Mouse (Mus musculus): ENCODE results near the gene Bzw2.
"Not testable (repeated sequence)": the region's sequence is repeated elsewhere in the genome, so short reads cannot be mapped to it uniquely, and the experiment has no call there.

Gene Bzw2

DNA sequence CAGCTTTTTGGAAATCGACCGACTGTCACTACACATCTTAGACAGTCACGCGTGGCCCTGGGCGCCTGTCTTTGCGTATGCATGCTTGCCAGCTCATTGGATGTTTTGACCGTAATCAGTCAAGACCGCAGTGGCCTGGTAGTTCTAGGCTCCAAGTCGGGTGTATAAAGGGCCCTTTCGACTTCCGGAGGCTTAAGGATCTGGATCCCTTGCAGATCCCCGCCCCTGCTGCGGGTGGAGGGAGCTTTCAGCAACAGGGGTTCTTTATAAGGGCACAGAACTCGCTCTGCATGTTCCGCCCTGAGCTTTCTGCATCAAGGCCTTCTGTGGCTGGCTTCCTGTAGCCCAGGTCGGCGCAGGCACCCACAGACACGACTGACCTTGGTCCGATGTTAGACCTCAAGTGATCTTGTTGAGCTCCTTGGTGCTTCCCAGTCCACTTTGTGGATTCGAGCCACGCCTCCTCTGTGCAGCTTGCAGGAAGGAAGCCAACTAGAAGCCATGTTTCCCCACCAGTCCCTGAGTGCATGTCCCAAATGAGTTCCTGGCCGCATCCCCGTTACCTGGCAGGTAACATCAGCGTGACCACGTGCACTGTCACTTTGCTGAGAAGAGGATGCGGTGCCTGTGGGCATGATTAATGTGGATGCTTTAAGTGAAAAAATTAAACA is at the start of gene Bzw2:
Gene Bzw2, minus strand, starts transcription at position 443 of the 671 bp plus-strand sequence.
- peak; percentile 66 for DNase-seq (ENCODE audit: low read depth)

DNA sequence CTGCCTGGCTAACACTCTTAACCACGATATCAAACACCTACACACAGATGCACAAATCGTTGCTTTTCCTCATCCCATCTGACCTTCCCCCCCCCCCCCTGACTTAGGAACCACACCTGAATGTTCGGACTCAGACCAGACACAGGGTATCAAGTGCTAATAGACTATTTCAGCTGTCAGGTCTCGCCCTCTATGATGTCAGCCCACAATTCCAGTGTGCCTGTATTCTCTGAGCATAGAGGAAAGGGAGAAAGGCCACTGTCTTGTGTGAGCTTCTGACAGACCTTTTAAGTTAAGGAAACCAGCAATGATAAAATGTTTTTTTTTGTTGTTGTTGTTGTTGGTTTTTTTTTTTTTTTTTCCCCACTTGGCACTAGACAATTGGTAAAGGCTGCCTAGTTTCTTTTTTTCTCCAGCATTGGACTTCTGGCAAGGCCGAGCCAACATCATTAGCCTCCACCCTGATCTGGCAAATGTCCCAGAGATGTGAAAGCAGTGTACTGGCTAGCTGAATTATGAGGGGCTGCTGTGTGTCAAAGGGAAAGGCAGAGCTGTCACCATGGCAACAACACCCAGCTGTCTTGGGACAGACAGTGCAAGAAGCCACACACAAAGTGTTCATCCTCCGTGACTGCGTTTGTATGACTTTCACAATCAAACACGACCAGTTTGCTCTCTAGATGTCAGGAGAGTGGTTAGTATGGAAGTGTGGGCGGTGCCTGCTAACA is 49.4 kb upstream of the Bzw2 start:
- DNase-seq (ENCODE audit: low read depth) = no peak

DNA sequence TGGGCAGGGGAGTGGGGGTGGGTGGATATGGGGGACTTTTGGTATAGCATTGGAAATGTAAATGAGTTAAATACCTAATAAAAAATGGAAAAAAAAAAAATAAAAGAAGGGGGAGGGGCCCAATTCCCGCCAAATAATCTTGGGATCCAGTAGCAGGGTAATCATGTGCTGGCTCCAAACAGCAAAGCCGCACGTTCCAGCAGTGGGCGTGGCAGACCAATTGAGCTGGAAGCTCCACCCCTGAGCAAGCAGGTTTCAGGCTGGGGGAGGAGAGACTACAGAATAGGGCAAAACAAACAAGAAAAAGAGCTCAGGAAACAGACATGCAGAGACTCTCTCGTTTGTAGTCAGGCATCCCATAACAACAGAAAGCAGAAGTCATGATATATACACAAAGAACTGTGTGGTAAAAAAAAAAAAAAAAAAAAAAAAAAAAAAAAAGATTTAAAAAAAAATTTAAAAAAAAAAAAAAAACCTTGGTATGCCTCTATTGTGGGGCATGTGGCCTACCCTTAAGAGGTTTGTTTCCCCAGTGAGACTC is 47.8 kb upstream of the Bzw2 start:
- not testable (repeated sequence) for DNase-seq (ENCODE audit: low read depth)

DNA sequence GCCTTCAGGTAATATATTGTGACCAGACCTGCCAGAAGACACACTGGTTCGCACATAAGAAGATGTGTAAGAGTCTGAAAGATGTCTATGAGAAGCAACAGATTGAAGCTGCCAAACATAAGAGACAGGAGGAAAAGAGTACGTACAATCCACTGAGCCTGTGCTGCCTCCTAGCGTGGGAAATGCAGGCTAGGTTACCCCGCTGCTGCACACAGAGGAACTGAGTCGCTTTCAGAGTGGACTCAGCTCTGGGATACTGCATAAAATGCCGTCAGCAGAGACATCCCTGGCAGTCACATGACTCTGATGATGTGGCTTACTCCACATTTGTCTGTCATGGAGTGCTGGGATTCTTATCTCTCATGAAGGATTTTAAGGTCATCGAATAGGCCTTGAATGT is 37.1 kb upstream of the Bzw2 start:
- no peak for DNase-seq (ENCODE audit: low read depth)

DNA sequence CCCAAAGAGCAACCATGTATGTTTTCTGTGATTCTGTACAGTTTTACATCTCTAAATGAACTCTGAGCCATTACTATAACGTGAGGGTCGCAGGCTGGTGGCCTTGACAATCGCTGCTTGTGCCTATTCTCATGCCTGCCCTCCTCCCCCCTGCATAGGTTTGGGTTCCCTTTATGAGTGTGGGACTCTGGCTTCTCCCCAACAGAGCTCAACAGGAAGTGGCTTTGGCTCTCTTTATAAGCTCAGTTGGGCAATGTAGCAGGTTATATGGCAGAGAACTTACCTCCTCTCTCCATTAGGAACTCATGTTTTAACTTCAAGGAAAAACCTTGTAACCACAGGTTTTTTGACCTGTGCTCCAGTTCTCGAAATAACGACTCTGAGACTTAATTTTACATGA is 32.5 kb upstream of the Bzw2 start:
- DNase-seq (ENCODE audit: low read depth) = no peak

DNA sequence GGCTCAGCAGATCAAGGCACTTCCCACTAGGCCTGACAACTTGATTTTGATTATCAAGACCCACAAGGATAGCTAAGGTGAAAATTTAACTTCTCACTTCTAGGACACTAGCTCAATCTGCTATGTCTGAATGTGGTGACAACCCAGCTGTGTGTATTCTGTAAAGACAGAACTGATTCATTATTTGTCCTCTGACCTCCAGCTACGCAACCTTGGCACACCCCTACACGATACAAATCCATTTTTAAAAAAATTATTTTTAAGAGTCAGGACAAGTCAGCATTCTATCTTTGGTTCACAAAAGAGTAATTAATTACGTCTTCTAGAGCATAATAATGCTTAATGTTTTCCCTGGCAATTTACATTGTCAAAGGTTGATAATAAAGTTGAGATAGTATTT is 31.7 kb upstream of the Bzw2 start:
- DNase-seq (ENCODE audit: low read depth) = no peak

DNA sequence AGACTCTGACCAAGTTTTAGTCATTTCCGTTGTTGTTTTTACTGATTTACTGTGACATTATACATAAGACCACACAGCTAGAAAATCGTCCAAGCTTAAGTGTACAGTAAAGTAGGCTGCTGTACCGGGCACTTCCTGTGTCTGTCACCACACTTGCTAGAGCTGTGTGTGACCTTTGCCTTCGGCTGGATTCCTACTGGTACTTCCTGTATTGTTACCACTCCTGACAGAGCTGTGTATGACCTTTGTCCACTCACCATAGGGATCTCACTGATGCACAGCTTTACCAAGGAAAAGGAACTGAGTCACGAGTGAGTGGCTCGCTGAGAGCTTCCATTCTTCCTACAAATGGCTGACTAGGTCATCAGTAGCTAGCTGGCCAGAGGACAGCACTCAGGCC is 29.2 kb upstream of the Bzw2 start:
- DNase-seq (ENCODE audit: low read depth) = no peak

DNA sequence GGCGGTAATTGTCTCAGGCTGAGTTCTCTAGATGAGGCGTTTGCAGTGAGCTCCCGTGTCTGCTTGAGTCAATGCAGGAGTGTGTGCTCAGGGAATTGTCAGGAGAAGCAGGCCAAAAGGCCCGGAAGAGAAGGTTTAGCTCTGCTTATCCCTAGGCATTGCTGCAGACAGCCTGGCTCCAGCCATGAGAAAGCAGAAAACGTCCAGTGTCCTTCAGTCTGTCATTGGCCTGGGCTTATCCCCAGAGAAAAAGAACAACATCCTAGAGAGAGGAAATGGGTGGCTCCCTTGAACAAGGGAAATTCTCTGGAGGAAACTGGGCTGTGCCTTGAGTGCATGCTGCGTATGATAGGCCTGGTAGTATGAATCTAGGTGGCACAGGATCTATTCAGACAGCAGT is 24.7 kb upstream of the Bzw2 start:
- DNase-seq (ENCODE audit: low read depth) = no peak

DNA sequence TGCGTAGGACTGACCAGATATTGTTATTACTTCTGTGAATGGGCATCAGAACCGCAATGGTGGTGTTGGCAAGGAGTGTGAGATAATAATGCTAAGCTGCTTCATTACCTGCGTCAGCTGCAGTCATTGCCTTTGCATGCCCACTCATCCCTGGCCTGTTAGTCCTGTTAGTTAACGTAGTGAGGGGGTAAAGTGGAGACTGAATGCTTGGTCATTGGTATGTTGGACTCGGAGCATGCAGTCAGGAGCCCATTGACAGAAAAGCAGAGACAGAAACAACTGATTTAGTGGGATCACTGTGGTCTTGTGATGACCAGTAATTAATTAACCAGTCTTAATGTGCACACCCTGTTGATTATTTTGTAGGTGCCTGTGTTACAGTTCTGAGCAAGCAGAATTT is 19.3 kb upstream of the Bzw2 start:
- no peak for DNase-seq (ENCODE audit: low read depth)

DNA sequence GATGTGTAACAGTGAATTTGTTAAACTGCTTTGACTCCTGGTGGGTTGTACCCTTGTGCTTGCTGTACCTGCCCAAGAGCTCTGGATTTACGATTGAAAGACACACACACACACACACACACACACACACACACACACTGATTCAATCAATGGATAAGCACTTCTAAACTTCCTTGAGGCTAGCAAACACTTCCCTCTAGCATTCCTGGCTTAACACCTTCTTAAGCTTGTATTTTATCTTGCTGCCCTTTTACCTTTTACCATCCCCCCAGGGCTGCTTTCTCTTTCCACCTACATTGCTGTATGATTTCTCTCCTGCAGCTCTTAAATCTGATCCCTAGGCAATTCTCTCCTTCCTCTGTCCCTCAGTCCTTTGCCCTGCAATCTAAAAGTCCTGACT is 7.4 kb upstream of the Bzw2 start:
- DNase-seq (ENCODE audit: low read depth) = no peak

DNA sequence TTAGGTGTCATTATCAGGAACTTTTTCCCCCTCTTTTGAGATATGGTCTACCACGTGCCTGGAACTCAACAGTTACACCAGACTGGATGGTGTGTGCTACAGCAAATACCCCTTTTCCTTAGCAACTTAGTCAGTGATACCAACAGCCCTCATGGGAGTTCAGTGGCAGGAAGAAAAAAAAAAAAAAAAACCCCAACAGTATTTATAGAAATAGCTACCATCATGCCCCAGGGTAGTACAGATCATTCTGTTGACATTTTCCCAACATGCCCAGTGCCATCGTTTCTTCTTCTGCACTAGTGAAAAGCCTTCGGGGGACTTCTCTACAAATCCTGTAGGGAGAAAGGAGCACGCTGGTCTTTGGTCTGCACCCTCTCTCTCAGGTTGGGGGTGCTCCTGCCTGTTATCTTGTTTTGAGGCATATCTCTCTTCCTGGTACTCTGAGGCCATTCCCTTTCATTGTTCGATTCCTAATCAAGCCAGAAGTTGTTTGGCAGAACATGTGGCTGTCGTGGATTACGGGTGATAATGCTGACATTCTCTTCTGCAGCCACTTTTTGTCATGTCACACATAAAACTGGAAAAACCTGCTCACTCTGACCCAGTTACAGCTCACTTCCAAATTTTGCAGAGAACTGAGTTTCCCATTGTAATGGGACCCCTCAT is 6.4 kb upstream of the Bzw2 start:
- no peak for DNase-seq (ENCODE audit: low read depth)

DNA sequence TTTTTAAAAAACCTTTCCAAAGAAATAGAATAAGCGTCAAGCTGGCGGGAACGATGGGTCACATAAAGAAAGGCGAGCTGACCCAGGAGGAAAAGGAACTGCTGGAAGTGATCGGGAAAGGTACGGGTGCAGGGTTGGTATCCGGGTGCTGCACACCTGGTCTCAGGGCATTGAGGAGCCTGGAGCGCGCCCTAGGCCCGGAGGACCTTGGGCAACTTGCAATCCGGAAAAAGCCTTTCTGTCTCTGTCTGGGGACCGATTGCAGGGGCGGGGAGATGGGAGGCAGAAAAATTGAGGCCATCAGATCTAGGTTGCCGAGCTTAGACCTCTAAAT is 609 bp downstream of the Bzw2 start:
- DNase-seq (ENCODE audit: low read depth) = no peak

DNA sequence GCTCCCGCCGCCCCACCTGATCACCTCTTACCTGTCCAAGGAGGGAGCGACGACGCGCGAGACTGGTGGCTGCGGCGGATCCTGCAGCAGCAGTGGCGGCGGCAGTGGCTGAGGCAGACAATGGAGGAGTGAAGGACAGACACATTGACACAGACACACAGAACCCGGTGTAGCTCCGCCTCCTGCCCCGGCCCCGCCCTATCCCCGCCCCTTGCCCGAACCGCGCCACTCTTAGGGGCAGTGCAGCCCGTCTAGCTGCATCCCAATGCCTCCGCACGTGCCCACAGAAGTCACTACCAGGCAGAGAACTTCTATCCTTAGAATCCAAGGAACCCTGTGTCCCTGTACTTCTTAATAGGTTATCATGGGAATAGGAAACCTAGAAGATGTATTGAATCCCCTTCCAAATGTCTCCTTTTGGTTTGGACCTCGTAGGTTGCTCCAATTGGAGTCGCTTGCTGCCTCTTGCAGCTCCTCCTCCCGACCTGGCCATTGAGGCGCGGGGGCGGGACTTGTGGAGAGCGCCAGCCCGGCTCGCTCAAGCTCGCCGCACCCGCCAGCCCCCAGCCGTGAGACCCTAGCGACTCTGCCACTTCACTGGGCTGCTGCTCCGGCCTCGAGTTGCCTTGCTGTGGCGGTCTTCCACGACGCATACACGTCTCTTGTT is 1.1 kb downstream of the Bzw2 start, which contains the start of gene Ankmy2:
Gene Ankmy2, plus strand, starts transcription at position 478 of the 667 bp plus-strand sequence.
- DNase-seq (ENCODE audit: low read depth) = peak; percentile 81

DNA sequence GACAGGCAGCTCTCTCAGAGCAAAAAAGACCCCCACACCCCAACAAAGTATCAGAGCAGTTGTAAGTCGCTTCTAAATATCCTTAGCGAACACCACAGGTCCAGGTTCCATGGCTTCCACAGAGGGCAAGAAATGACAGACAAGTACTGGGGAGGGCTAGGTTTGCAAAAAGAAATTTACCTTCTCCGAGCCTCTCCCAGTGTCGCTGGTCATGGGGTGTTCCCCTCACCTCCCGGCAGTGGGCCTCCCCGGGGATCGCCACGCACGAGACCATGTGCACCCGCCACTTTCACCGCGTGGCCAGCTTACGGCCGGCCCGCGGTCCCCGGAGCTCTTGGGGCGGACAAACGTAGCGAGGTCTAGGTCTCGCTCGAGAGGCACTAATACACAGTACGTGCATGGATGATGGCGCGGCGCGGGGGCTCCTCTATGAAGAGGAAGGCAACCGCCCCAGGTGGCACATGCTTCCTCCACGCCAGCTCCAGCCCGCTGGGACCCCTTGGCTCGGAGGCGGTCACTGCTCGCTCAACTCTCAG is 1.7 kb downstream of the Bzw2 start:
- DNase-seq (ENCODE audit: low read depth) = no peak

DNA sequence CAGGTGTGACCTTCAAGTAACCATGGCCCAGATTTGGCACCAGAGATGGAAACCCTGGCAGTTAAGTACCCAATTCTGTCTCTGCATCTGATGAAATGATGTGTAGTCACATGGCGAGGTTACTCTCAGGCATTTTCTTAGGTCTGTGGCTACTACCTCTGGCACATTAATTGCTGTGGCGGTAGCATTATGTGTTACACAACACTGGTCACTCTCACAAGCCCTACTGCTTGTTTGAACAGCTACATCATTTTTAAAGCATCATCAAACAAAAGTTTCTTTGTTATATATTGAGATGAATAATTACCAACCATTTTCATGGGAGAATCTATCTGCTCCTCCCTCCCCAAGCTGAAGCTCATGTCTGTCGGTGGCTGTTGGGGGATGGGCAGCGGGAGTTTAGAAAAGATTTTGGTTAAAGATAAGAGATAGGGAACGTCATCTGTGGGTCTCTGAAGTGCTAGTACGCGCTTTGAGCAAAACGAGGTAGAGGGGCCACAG is 2.7 kb downstream of the Bzw2 start:
- peak; percentile 35 for DNase-seq (ENCODE audit: low read depth)

DNA sequence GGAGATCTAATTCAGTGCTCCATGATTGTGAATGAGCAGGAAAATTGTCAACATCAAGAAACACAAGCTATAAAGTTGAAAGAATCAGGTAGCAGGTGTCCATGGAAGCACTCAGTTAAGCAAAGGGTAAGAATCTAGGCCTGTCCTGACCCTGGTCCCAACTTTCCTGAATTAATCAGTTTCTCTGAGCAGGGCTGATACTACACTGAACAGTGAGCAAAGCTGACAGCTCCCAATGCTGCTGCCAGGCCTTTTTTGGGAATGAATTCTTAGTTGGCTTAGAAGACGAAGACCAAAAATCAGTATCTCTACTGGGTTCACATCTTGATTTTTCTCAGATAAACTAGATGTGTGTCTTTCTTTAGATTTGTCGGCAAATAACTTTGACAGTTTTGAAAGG is 7.1 kb downstream of the Bzw2 start:
- DNase-seq (ENCODE audit: low read depth) = no peak

DNA sequence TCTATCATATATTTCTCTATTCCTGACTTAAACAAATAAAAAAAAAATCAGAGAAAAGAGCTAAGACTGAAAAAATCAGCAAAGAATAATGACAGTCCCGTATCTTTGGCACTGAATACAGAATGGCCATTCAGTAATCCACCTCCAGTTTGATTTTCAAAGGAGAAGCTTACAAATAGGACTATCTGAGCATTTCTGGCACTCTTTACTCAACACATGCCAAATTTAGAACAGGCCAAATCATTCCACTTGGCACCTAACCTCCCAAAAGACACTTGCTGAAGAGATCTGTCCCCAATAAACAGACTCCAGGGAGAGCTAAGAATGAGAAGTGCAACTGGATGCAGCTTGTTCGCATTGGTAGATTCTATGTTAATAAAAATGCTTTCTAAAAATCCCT is 7.6 kb downstream of the Bzw2 start:
- no peak for DNase-seq (ENCODE audit: low read depth)

DNA sequence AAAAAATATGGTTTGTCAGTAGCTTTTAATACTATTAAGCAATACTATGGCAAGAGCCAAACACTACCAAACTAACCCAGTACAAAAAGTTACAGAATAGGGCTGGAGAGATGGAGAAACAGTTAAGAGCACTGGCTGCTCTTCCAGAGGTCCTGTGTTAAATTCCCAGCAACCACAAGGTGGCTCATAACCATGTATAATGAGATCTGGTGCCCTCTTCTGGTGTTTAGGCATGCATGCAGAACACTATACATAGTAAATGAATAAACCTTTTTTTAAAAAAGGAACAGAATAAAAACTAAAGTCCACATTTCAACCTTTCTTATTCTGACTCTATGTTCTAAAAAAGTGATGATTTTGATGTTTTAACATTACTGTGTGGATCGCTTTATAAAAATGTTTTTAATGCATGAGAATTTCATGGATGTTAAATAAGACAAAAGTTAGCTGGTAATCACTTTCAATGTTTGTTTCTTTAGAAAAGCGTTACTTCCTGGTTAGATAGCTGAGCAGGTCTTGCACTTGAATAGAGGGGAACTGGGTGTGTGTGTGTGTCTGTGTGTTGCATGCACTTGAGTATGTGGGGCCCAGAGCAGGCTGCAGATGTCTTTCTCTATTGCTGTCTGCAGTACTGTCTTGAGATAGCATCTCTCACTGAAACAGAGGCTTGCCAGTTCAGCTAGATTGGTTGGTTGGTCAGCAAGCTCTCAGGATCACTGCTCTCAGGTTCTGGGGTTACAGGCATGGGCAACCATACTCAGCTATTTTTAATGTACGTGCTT is 11.5 kb downstream of the Bzw2 start:
- no peak for DNase-seq (ENCODE audit: low read depth)

DNA sequence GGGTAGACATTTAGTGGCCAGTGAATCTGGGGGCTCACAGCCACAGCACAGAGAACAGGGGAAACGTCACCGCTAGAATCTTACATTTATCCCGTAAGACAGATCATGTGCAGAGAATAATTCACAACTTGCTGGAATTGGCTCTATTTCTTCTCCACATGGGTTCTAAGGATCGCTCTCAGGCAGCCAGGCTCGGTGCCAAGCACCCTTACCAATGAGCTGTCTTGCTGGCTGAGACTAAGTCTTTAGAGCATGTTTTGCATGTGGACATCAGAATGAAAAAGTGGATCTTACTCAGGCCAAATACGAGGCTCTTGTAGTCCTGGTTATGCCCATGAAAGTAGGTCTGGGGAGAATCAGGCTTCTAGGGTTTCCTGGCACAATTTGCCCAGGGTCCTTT is 17.5 kb downstream of the Bzw2 start:
- no peak for DNase-seq (ENCODE audit: low read depth)

DNA sequence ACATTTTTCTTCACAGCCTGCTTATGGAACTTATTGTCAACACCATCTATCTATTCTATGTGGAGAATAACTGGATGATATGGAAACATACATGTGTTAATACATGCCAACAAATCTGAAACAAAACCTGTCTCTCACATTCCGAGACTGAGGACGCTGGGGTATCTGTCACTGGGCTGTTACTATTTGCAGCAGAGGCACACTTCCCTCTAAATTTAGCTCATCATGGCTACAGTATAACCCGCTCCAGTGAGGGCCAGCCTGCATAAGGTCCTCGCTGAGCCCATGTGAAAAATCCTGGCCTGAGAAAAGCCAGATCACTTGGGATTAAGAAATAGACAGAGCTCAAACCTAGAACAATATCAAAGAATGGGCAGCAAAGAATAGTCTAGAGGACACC is 20.7 kb downstream of the Bzw2 start:
- no peak for DNase-seq (ENCODE audit: low read depth)

DNA sequence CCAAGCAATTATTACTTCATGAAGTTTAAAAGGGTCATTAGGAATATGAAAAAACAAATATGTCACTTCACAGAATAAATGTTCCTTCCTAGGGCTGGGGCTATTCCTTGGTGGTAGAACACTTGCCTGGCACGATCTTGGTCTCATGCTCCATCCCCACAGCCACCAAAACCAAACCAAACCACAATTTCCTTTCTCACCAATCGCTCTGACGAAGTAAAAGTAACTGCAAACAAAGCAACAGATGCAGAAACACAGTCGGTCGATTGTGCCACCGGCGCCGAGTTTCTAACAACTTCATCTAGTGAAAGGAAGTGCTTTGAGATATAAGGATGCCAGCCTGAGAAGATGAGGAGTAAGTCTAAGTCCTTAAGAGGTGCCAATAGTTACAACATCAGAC is 21.6 kb downstream of the Bzw2 start:
- no peak for DNase-seq (ENCODE audit: low read depth)
